Mouse (Mus musculus) limb, embryonic 13.5 days (tissue): ENCODE measurements around the gene Synpr. TPM values are rescaled to one million over a fixed set of nuclear protein-coding genes. Genes with fewer than 3 reads are reported as not detected.

Experiments
- ATAC-seq: fragments of 200-750 bp; cut with Nextera tagmentation; 2 replicates; pipeline ENCODE4 v1.8.0; 2017; ENCODE audit warnings: low read depth, moderate number of reproducible peaks, moderate TSS enrichment; ENCODE audit not compliant: low FRiP score
- H3K27ac ChIP-seq: fragments of 300-500 bp; sonication (generic); 2 replicates; pipeline ENCODE4 v1.5.1; 2015; ENCODE audit warnings: inconsistent platforms, mild to moderate bottlenecking, moderate library complexity
- H3K27me3 ChIP-seq: fragments of 300-500 bp; sonication (generic); 2 replicates; pipeline ENCODE4 v1.6.1; 2015; ENCODE audit warnings: mild to moderate bottlenecking, inconsistent platforms
- H3K36me3 ChIP-seq: fragments of 300-500 bp; sonication (generic); 2 replicates; pipeline ENCODE4 v1.6.1; 2015; ENCODE audit warnings: inconsistent platforms, mild to moderate bottlenecking, moderate library complexity
- H3K4me1 ChIP-seq: fragments of 300-500 bp; sonication (generic); 2 replicates; pipeline ENCODE4 v1.6.1; 2015; ENCODE audit warnings: inconsistent platforms
- H3K4me2 ChIP-seq: fragments of 300-500 bp; sonication (generic); replicated peaks from 2 replicates; pipeline ENCODE4 v1.6.1; 2015; ENCODE audit warnings: inconsistent platforms, mild to moderate bottlenecking, moderate library complexity
- H3K4me3 ChIP-seq: fragments of 300-500 bp; sonication (generic); 2 replicates; pipeline ENCODE4 v1.5.1; 2015; ENCODE audit warnings: moderate library complexity, mild to moderate bottlenecking, inconsistent platforms
- H3K9ac ChIP-seq: fragments of 300-500 bp; sonication (generic); 2 replicates; pipeline ENCODE4 v1.6.1; 2015; ENCODE audit warnings: mild to moderate bottlenecking, inconsistent platforms
- H3K9me3 ChIP-seq: fragments of 300-500 bp; sonication (generic); 2 replicates; pipeline ENCODE4 v1.6.1; 2016; ENCODE audit warnings: inconsistent platforms
- WGBS: fragments of 180-500 bp; shearing (Covaris S2); methylation state at CpG from one replicate; pipeline ENCODE4 v1.1.7; 2015; 5-methylcytosine and 5-hydroxymethylcytosine counted together
- polyA plus RNA-seq: library from polyadenylated mRNA; unstranded; fragments of >200 nt; fragmentation: Nextera tagmentation; extraction: Ambion mirVana; gene quantifications from 2 replicates; pipeline ENCODE4 v1.2.1, GENCODE M21; 2015

Gene Synpr
- polyA plus RNA-seq, 1 experiment from 2014 or later, result 4.6 TPM

GRCm38 (mm10) chr14:13567250-13567649 lies 282.7 kb downstream of the Synpr start:
- Histone ChIP-seq H3K4me1 (no peaks in the 10 kb centered on the region), H3K36me3 (no peaks in the 10 kb centered on the region), H3K9me3 (no peaks in the 10 kb centered on the region), H3K4me2 (no peak overlapping the region), H3K9ac (no peak overlapping the region), H3K4me3 (no peak overlapping the region), H3K27me3 (no peaks in the 10 kb centered on the region), H3K27ac (no peak overlapping the region)
- WGBS, result 73% methylated on average over 1 of the region's 1 CpGs
- ATAC-seq, result no peak

DNA sequence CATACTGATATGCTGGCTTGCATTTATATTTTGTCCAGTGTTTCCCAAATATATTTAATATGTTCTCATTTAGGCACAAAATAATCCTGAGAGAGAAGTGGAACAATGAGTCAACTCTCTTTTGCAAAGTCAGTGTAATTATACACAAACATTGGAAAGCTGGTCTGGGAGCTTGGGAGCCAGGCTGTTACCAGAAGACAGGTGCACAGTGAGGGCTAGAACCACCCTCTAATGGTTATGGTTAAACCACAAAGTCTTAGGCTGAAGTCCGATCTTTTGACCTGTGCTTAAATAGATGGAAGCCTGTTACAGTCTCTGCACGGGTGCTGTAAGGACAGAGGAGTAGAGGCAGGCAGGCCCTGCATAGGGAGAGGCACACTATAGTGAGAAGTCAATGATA lies 283.4 kb downstream of the Synpr start:
- WGBS, result 84% methylated on average over 2 of the region's 2 CpGs
- no peak overlapping the region for H3K4me3 ChIP-seq
- H3K4me2 ChIP-seq, result no peak overlapping the region
- no peaks in the 10 kb centered on the region for H3K36me3 ChIP-seq
- H3K27me3 ChIP-seq, result no peaks in the 10 kb centered on the region
- H3K9me3 ChIP-seq, result no peaks in the 10 kb centered on the region
- H3K9ac ChIP-seq, result no peak overlapping the region
- no peaks in the 10 kb centered on the region for H3K4me1 ChIP-seq
- ATAC-seq, result no peak
- H3K27ac ChIP-seq, result no peak overlapping the region

GRCm38 (mm10) chr14:13571941-13572340 lies 287.4 kb downstream of the Synpr start:
- Histone ChIP-seq H3K27ac (no peak overlapping the region), H3K4me3 (no peak overlapping the region), H3K4me1 (no peaks in the 10 kb centered on the region), H3K9ac (no peak overlapping the region), H3K36me3 (no peaks in the 10 kb centered on the region), H3K27me3 (no peaks in the 10 kb centered on the region), H3K4me2 (no peak overlapping the region), H3K9me3 (no peaks in the 10 kb centered on the region)
- no peak for ATAC-seq

DNA sequence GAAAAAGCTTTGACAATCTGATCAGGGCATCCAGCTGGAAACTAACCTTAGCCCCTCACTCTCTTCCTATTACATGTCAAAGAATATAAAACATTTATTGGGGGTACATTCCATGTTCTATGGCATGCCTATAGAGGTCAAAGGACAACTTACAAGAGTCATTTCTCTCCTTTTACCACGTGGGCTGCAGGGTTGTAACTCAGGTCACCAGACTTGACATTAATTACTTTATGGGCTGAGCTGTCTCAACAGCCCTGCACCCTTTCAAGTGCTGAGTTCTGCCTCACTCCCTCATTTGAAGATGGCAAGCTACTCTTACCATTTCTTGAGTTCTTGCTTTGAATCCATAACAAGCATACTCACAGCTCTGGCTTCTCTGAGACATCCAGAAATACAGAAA lies 287.9 kb downstream of the Synpr start:
- WGBS, result 0% methylated on average over 1 of the region's 1 CpGs
- H3K9ac ChIP-seq, result no peak overlapping the region
- no peaks in the 10 kb centered on the region for H3K27me3 ChIP-seq
- H3K4me2 ChIP-seq, result no peak overlapping the region
- H3K4me1 ChIP-seq, result no peaks in the 10 kb centered on the region
- no peaks in the 10 kb centered on the region for H3K36me3 ChIP-seq
- no peak overlapping the region for H3K4me3 ChIP-seq
- no peaks in the 10 kb centered on the region for H3K9me3 ChIP-seq
- no peak overlapping the region for H3K27ac ChIP-seq
- no peak for ATAC-seq

GRCm38 (mm10) chr14:13578101-13578500 lies 293.5 kb downstream of the Synpr start:
- no peak overlapping the region for H3K4me2 ChIP-seq
- H3K36me3 ChIP-seq, result no peaks in the 10 kb centered on the region
- no peaks in the 10 kb centered on the region for H3K27me3 ChIP-seq
- H3K27ac ChIP-seq, result no peak overlapping the region
- 65% methylated on average over 2 of the region's 2 CpGs for WGBS
- no peaks in the 10 kb centered on the region for H3K4me1 ChIP-seq
- no peak overlapping the region for H3K9ac ChIP-seq
- no peak overlapping the region for H3K4me3 ChIP-seq
- H3K9me3 ChIP-seq, result no peaks in the 10 kb centered on the region
- ATAC-seq, result no peak

DNA sequence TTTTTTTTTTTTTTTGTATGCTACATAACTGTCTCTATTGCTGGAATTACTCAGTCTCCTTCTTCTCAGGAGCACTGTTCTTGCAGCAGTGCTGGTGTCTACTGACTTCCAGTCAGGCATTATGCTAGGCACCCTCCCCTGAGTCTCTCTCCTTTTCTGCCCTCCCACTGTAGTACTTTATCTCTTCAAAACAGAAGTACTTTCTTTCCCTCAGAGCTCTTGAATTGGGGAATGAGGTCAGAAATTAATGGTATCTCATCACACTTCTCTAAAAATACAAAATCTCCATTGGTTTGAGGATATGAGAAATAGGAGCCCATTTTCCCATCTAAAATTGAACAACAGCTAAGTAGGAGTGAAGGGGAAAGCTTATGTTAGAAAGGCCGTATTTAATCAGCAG lies 294.2 kb downstream of the Synpr start:
- H3K27ac ChIP-seq, result no peak overlapping the region
- H3K9ac ChIP-seq, result no peak overlapping the region
- H3K4me1 ChIP-seq, result no peaks in the 10 kb centered on the region
- H3K4me3 ChIP-seq, result no peak overlapping the region
- ATAC-seq, result no peak
- 77% methylated on average over 1 of the region's 1 CpGs for WGBS
- no peaks in the 10 kb centered on the region for H3K9me3 ChIP-seq
- no peaks in the 10 kb centered on the region for H3K36me3 ChIP-seq
- H3K4me2 ChIP-seq, result no peak overlapping the region
- H3K27me3 ChIP-seq, result no peaks in the 10 kb centered on the region

DNA sequence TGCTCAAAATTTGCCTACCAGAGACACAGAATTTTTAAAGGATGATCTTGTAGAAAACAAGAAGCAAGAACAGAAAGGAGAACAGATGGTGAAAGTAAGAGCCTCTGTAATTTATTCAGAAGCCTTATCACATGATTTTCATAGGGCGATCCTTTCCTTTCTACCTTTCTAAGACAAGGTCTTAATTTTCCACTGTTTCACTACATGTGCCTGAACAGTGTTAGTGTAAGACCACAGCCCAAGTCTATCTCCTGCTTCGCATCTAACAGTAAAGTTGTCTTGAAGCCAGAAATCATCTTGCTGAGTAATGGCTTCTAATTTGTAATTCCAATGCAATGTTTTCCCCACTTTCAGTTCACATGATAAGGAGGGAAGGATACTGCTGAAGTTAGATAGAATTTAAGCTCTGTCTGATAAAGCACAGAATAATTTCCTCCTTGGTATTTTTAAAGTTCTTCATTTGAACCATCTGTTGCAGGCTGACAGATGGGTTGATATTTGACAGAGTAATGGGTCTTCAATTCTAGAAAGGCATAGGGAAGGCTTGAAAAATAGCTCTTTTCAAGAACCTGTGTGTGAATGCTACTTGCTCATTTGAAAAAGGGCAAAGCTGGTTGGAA lies 308.9 kb downstream of the Synpr start:
- Histone ChIP-seq H3K9ac (no peak overlapping the region), H3K4me1 (no peaks in the 10 kb centered on the region), H3K4me3 (no peak overlapping the region), H3K9me3 (no peaks in the 10 kb centered on the region), H3K36me3 (no peaks in the 10 kb centered on the region), H3K27ac (no peak overlapping the region), H3K4me2 (no peak overlapping the region), H3K27me3 (no peaks in the 10 kb centered on the region)
- no peak for ATAC-seq
- 86% methylated on average over 2 of the region's 2 CpGs for WGBS

- H3K4me2 ChIP-seq, result no peak overlapping the region
- no peak for ATAC-seq
- WGBS, result 69% methylated on average over 6 of the region's 6 CpGs
Observed at GRCm38 (mm10) chr14:13596251-13596650, 311.7 kb downstream of the Synpr start.

GRCm38 (mm10) chr14:13597204-13597603 lies 312.6 kb downstream of the Synpr start:
- no peak overlapping the region for H3K27ac ChIP-seq
- H3K4me1 ChIP-seq, result no peaks in the 10 kb centered on the region
- H3K9ac ChIP-seq, result no peak overlapping the region
- WGBS, result 94% methylated on average over 2 of the region's 2 CpGs
- ATAC-seq, result no peak
- no peak overlapping the region for H3K4me2 ChIP-seq
- no peaks in the 10 kb centered on the region for H3K27me3 ChIP-seq
- no peak overlapping the region for H3K4me3 ChIP-seq
- H3K9me3 ChIP-seq, result no peaks in the 10 kb centered on the region
- no peaks in the 10 kb centered on the region for H3K36me3 ChIP-seq

More at GRCm38 (mm10) chr14:13596251-13596650, 311.7 kb downstream of the Synpr start:
- Histone ChIP-seq H3K9me3 (no peaks in the 10 kb centered on the region), H3K9ac (no peak overlapping the region), H3K36me3 (no peaks in the 10 kb centered on the region), H3K4me3 (no peak overlapping the region), H3K27me3 (no peaks in the 10 kb centered on the region), H3K27ac (no peak overlapping the region), H3K4me1 (no peaks in the 10 kb centered on the region)

DNA sequence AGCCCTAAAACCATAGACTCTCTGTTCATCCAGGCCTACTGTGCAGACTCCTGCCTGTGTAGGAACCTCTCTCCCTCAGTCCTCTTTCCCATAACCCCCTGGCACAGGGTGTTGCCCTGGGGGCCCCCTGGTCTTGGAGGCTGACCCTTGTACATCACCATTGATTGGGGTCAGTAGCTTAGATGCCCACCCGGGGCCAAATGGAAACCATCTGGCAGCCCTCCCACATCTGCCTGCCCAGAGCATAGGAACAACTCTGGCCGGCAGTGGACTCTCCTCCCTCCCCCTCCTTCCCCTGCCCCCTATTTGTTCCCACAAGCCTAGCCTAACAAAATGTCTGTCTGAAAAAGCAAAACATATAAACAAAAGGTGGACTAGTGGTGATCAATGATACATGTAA lies 336.0 kb downstream of the Synpr start:
- Histone ChIP-seq H3K36me3 (no peaks in the 10 kb centered on the region), H3K27ac (no peak overlapping the region), H3K27me3 (no peaks in the 10 kb centered on the region), H3K9ac (no peak overlapping the region), H3K4me1 (no peaks in the 10 kb centered on the region), H3K4me3 (no peak overlapping the region), H3K9me3 (no peaks in the 10 kb centered on the region), H3K4me2 (no peak overlapping the region)
- 11% methylated on average over 2 of the region's 2 CpGs for WGBS
- no peak for ATAC-seq

GRCm38 (mm10) chr14:13649865-13650264 lies 365.3 kb downstream of the Synpr start:
- no peak for ATAC-seq
- WGBS, result 88% methylated on average over 1 of the region's 1 CpGs
- H3K36me3 ChIP-seq, result no peaks in the 10 kb centered on the region
- H3K27ac ChIP-seq, result no peak overlapping the region
- H3K4me3 ChIP-seq, result no peak overlapping the region
- H3K4me1 ChIP-seq, result no peaks in the 10 kb centered on the region
- H3K4me2 ChIP-seq, result no peak overlapping the region
- H3K9me3 ChIP-seq, result no peaks in the 10 kb centered on the region
- H3K9ac ChIP-seq, result no peak overlapping the region
- H3K27me3 ChIP-seq, result no peaks in the 10 kb centered on the region

DNA sequence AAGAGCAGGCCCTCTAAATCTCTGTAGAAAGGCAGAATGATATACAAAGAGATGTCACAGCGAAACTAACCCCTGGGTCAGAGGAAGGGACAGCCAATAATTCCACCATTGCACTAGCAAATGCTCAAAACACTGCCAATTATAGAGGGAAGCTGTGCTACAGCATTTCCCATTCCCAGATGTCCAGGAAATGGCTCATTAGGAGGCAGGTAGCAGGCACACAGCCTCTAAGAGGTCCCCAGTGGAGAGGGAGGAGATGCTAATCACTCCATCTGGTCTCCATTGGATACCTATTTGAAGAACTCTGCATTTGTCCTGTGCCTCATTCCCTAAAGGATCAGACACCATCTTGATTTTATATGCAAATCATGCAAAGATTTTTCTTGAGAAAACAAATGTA lies 366.5 kb downstream of the Synpr start:
- H3K36me3 ChIP-seq, result no peaks in the 10 kb centered on the region
- no peak overlapping the region for H3K9ac ChIP-seq
- H3K4me2 ChIP-seq, result no peak overlapping the region
- 11% methylated on average over 1 of the region's 1 CpGs for WGBS
- no peaks in the 10 kb centered on the region for H3K27me3 ChIP-seq
- H3K9me3 ChIP-seq, result no peaks in the 10 kb centered on the region
- no peak overlapping the region for H3K27ac ChIP-seq
- H3K4me3 ChIP-seq, result no peak overlapping the region
- ATAC-seq, result no peak
- H3K4me1 ChIP-seq, result no peaks in the 10 kb centered on the region

DNA sequence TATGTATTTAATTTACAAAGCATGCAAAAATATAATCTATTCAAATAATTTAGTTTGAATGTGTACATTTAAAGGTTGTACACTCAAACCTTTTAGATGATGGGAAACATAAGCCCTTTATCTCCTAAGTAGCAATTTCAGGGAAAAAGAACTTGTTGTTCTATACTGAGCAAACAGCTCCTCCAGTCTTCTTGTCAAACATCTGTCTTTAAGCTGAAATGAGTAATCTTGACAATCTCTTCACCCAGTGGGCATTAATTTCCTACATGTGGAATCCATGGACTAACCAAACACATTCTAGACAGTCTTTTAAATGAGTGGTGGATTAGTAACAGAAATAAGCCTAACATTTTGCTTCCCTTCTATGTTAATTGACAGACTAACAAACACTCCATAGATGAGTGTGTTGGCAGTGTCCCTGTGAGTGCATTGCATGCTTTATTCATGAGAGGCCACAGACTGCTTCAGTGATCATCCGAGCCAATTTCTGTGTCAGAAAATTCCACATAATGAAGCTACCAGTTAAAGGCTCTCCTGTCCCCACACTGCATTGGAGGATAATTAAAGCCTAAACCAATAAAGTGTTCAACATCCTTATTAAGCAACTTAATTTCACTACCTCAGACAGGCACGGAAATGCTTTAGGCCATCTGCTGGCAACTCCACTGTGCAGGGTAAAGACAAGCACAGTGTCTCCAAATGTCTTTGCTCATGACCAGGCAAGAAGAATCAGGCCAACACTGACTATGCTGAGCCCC lies 367.1 kb downstream of the Synpr start:
- ATAC-seq, result no peak
- Histone ChIP-seq H3K9ac (no peak overlapping the region), H3K9me3 (no peaks in the 10 kb centered on the region), H3K36me3 (no peaks in the 10 kb centered on the region), H3K4me1 (no peaks in the 10 kb centered on the region), H3K4me3 (no peak overlapping the region), H3K27ac (no peak overlapping the region), H3K27me3 (no peaks in the 10 kb centered on the region), H3K4me2 (no peak overlapping the region)
- 21% methylated on average over 2 of the region's 2 CpGs for WGBS
